Mouse (Mus musculus): ENCODE results near the gene Chordc1. TPM values are rescaled to one million over a fixed set of nuclear protein-coding genes. Genes with fewer than 3 reads are reported as not detected.
"Not testable (repeated sequence)": the region's sequence is repeated elsewhere in the genome, so short reads cannot be mapped to it uniquely, and the experiment has no call there.

Gene Chordc1
- total RNA-seq (2021) = 10 to 100 TPM; 48.8 to 56.6 TPM
- long read RNA-seq, experiment 1, full-length matches to known transcripts = 175 of 189 reads
- long read RNA-seq, experiment 1, partial matches to known transcripts = 4 of 189 reads
- long read RNA-seq, experiment 1, other reads (novel, unspliced or antisense) = 10 of 189 reads
- long read RNA-seq, experiment 2, full-length matches to known transcripts = 96 of 106 reads
- long read RNA-seq, experiment 2, partial matches to known transcripts = 1 of 106 reads
- long read RNA-seq, experiment 2, other reads (novel, unspliced or antisense) = 9 of 106 reads

DNA sequence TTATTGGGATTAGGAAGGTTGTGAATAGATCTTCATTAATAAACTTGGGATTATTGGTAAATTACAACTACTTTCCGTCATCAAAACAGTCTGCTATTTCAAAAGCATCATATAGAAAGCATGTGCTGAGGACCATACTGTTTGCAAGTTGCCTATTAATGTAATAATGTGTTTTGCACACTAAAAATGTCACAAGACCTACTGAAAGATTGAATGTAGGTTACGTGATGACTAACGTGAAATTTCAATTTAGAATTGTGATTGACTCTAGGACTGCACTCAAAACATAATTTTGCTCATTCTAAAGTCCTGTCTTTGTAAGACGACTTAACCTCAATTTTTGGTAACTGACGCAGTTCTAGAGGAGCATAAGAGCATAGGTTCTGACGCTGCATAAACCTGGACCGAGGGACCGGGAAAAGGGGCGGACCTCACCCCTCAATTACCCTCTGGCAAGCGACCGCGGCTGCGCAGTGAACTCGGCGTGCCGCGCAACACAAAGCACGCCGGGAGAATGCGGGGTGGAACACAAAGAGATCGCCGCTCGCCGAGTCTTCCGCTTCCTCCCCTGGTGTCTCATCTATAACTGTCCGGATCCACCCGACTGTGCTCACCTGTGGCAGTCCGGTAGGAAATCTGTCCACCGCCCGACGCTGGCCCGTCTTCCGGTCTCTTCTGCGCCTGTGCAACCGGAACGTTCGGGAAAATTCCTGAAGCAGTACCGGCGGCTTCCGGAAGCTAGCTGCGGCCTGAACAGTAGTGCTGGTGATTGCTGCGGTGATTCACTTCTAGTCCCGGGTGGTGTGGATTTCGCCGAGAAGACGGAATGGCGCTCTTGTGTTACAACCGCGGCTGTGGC lies at the start of gene Chordc1:
Gene Chordc1, plus strand, starts transcription at position 555 of the 859 bp plus-strand sequence.
- peak; percentile 96 for DNase-seq (ENCODE audit: low spot score)

DNA sequence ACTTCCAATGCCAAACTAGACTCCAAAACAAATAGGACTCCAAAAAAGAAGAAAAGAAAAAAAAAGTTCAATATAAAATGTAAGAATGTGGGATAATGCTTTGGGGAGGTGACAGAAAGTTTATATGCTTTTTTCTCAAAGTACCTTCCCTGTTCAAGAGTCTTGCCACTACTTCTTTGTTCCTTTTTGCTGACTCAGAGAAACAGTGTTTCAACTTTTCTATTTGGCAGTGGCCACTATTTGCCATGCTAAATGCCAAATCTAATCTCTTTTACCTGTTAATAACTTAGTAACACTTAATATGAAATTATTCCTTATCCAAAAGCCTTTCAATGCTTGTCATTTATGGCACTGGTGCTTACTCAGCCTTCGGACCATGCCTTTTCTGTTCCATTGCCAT lies 16.0 kb upstream of the Chordc1 start:
- DNase-seq (ENCODE audit: low spot score) = no peak

DNA sequence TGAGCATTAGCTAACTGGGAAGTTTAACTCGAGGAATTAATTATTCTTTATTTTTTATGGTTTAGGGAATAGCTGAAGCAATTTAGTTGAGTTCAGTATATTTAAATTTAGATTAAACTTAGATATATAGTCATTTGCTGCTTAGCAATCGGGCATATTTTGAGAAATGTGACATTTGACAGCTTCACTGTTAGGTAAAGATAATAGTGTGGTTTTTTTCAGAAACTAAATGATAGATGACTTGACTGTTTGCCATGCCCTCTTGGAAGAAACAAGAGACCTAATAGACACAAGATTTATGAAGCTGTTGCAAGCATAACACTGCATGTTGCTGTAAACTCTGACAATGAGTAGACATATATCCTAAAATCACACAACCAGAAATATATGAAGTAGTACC lies 15.1 kb upstream of the Chordc1 start:
- no peak for DNase-seq (ENCODE audit: low spot score)

DNA sequence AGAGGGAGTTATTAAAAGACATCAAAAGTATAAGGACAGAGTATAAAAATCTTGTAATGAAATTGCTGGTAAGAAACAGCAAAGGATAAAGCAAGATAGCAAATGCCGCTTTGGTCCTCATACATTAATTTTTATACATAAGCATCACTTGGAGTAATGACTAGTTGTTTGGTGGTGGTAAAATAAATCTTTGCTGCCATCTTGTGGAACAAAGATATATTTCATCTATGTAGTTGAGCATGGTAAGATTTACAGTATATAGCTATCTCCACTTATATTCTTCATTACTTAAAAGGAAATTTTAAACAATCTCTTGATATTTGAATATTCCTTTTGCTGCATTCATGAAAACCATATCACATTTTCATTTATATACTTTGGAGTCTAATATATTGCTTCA lies 14.4 kb upstream of the Chordc1 start:
- DNase-seq (ENCODE audit: low spot score) = no peak

DNA sequence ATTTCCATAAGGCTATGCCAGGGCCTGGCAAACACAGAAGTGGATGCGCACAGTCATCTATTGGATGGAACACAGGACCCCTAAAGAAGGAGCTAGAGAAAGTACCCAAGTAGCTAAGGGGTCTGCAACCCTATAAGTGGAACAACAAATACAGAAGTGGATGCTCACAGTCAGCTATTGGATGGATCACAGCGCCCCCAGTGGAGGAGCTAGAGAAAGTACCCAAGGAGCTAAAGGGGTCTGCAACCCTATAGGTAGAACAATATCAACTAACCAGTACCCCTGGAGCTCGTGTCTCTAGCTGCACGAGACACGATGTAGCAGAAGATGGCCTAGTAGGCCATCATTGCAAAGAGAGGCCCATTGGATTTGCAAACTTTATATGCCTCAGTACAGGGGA lies 13.2 kb upstream of the Chordc1 start:
- DNase-seq (ENCODE audit: low spot score) = not testable (repeated sequence)

DNA sequence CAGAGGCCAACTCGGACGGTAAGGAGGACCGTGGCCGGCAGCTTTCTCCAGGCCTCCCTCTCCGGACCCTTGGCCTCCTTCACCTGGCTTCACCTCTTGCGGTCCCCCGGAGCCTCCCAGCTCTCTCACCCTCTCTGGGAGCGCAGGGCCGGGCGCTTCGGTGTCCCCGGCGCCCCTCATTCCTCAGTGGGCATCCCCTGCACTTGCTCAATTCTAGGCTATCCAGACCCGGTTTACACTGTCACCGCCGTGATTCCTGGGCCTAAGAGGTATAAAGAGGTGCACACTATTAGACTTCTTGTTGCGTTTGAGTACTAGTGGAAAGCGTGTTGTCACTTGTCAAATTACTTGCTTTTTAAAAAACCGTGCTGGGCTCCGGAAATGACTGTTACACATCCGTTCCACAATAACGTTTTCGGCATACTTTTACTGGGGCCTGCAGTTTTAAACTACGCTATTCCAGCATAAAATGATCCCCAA lies 558 bp downstream of the Chordc1 start:
- no peak for DNase-seq (ENCODE audit: low spot score)

DNA sequence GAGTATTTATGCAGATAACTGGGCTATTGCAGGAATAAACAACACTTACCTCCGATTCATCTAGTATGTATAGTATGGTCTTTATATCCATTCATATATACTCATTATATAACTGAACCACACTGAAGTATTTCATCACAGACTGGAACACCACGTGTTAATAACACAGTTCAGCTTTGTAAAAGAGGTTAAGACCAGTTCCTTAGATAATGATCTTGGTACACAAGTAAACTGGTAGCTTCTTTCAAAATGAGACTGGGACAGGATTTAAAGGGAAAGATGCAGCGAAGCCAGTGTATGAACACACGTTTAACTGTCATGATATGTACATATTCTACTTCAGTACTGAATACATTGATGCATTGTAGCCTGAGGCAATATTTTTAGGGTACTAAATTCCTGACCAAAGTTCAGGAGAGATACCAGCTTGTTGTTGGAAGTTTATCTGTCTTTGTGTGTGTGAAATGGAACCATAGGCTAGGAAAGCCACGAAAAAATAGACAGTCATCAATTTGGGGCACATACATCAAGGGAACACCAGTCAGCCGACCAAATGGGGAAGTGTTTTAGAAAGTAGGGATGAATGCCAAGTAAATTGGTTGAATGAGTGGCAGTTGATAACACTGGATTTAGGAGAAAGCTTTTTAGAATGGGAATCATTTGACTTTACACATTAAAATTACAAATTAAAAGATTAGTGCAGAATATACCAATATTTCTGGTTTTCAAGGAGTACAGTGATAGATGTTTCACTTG lies 1.3 kb downstream of the Chordc1 start:
- DNase-seq (ENCODE audit: low spot score) = no peak

DNA sequence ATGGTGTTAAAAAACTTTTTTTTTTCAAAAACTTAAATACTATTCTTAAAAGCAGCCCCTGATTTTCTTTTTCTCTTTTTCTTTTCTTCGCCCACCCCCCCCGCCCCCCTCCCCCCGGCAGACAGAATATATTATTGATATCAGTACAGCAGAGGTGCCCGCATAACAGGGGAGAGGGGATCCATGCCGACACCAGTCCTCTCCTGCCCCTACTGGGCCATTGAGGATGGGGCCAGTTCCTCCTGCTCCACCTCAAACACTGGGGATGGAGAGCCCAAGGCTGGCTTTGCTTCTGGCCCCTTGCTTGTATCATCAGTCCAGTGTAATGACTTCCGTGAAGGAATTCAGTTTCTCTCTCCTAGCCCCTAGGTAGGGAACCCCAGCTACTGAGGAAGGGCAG lies 6.4 kb downstream of the Chordc1 start:
- no peak for DNase-seq (ENCODE audit: low spot score)

DNA sequence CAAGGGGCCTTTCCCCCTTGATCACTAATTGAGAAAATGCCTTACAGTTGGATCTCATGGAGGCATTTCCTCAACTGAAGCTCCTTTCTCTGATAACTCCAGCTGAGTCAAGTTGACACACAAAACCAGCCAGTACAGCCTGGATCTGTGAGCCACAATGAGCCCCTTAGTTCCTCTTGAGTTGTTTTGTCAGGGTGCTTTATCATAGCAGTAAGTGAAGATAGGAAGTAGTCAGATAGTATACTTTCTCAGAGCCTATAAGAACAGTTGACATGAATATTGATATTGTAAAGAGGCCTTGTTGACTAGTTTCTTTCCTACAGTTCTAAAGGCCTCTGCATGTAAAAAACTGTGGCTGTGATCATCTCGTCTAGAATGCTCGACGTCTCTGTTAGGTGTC lies 28.1 kb downstream of the Chordc1 start:
- no peak for DNase-seq (ENCODE audit: low spot score)

Other genes starting within 250 kb of the Chordc1 start
- gene Naalad2, start 110.9 kb downstream of the Chordc1 start, total RNA-seq (2021) = 1 to 10 TPM; 2.2 to 4.4 TPM
- gene Ubtfl1, start 112.3 kb downstream of the Chordc1 start, total RNA-seq (2021) = not detected
- gene Mbd3l2, start 138.5 kb downstream of the Chordc1 start, total RNA-seq (2021) = not detected
- 1 to 10 TPM in 1 of 2 experiments, under 1 TPM in 1; 0.81 to 1.0 TPM for gene Zfp558, start 186.1 kb downstream of the Chordc1 start, total RNA-seq (2021)
- not detected for gene Mbd3l1, start 186.2 kb downstream of the Chordc1 start, total RNA-seq (2021)

All from gastrocnemius, adult 18-20 months (tissue).